Mouse (Mus musculus) ES-Bruce4 (cell line): ENCODE data around the gene Txnrd1.

Experiments used
- CTCF ChIP-seq: IDR thresholded peaks from one replicate; pipeline ENCODE4 v1.8.1; 2011; ENCODE audit warnings: low read depth, low read length
- POLR2A ChIP-seq: IDR thresholded peaks from one replicate; pipeline ENCODE4 v1.8.1; 2011; ENCODE audit warnings: low read length; ENCODE audit not compliant: insufficient read depth

GRCm38 (mm10) chr10:82850354-82850752 lies 16.6 kb downstream of the Txnrd1 start:
- TF ChIP-seq POLR2A = no peak
- no peak for TF ChIP-seq CTCF
